ENCODE assay signal across 8 mouse cellular contexts in the genomic region with DNA sequence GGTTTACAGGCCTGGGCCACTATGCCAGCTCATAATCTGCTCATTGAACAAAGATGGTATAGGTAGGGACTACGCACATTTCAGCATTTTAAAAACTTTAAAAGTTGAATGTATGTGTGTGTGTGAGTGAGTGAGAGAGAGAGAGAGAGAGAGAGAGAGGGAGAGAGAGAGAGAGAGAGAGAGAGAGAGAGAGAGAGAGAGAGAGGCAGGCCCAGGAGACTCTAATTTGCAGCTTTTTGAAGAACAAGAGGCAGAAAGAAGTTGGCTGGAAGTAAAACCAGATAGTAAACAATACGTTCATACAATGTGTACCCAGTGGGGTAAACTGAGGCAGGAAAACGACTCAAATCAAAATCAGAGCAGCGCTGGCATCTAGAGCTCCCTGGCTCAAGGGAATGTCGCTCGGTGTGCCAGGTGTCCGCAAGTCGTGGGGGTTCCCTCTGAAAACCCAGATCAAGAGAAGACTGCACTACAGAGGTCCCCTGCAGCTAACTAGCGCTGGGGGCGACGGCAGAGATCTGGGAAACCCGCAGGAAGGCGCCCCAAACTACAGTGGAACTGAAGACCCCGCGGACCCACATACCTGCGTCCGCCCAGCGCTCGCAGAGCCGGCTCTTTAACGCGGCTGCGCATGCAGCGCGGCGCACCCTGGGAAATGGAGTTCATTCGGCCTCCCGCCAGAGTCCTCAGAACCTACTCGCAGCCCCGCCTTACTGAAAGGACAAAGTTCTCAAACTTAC. TPM values are rescaled to one million over a fixed set of nuclear protein-coding genes. Genes with fewer than 3 reads are reported as not detected.
DNase-seq lines count a peak whose midpoint lies in the region; ATAC-seq and TF ChIP-seq lines count a peak whose summit lies in the region.

A gene (minus strand): TSS at position 650 of the 740 bp plus-strand sequence.

- H3K27me3 ChIP-seq in cerebellum, adult 2 months (ENCODE audit: control insufficient read depth, insufficient read depth, low read length) = no peaks in the 10 kb centered on the region
- H3K27me3 ChIP-seq in forebrain, postnatal 0 days (ENCODE audit: insufficient read depth, low read length) = no peaks in the 10 kb centered on the region
- H3K27me3 ChIP-seq in lung, embryonic 15.5 days = no peaks in the 10 kb centered on the region
- H3K27me3 ChIP-seq in thymus, adult 2 months (ENCODE audit: control insufficient read depth, insufficient read depth, low read length) = no peaks in the 10 kb centered on the region

- H3K27ac ChIP-seq in cerebellum, adult 2 months (ENCODE audit: insufficient read depth, low read length) = 0 out of 2 replicates have a peak within 1 kb of the TSS, but pooled peaks have one; percentile 46
- no peak within 1 kb of the TSS for H3K27ac ChIP-seq in forebrain, postnatal 0 days (ENCODE audit: low read depth, low read length)
- H3K27ac ChIP-seq in lung, embryonic 15.5 days = no peak within 1 kb of the TSS
- H3K27ac ChIP-seq in thymus, adult 2 months (ENCODE audit: control insufficient read depth, insufficient read depth, low read length) = no peak within 1 kb of the TSS

- no peaks in the 10 kb centered on the region for H3K9me3 ChIP-seq in forebrain, postnatal 0 days (ENCODE audit: low read length)
- H3K9me3 ChIP-seq in lung, embryonic 15.5 days = no peaks in the 10 kb centered on the region

- TF ChIP-seq CTCF in cerebellum, adult 2 months (IDR thresholded peaks at IDR 0.05; ENCODE audit: borderline replicate concordance, insufficient read depth, low read depth, low read length) = no peak
- no peak for TF ChIP-seq CTCF in forebrain, postnatal 0 days (IDR thresholded peaks at IDR 0.05; ENCODE audit: low read depth)
- TF ChIP-seq CTCF in thymus, adult 2 months (IDR thresholded peaks at IDR 0.05; ENCODE audit: borderline replicate concordance, control insufficient read depth, extremely low read depth, insufficient read depth, low read length, poor library complexity) = no peak

- peak; percentile 81 for TF ChIP-seq POLR2A in cerebellum, adult 2 months (IDR thresholded peaks at IDR 0.05; ENCODE audit: borderline replicate concordance, insufficient read depth, low read length)
- peak; percentile 47; the same call in 1 of the 2 replicates for TF ChIP-seq POLR2A in thymus, adult 2 months (IDR thresholded peaks at IDR 0.05; ENCODE audit: control insufficient read depth, extremely low read depth, insufficient read depth, low read length, poor library complexity)

- H3K4me2 ChIP-seq in forebrain, postnatal 0 days (ENCODE audit: low read depth) = peak within 1 kb of the TSS; percentile 71
- peak within 1 kb of the TSS; percentile 54 for H3K4me2 ChIP-seq in lung, embryonic 15.5 days

- WGBS in cerebellum, adult 2 months = 3% methylated on average over 30 of the region's 30 CpGs
- 5% methylated on average over 30 of the region's 30 CpGs for WGBS in forebrain, postnatal 0 days
- WGBS in lung, embryonic 15.5 days = 2% methylated on average over 30 of the region's 30 CpGs
- 4% methylated on average over 30 of the region's 30 CpGs for WGBS in thymus, adult 2 months

- peak within 1 kb of the TSS; percentile 53 for H3K9ac ChIP-seq in forebrain, postnatal 0 days
- peak within 1 kb of the TSS; percentile 53 for H3K9ac ChIP-seq in lung, embryonic 15.5 days

- H3K36me3 ChIP-seq in forebrain, postnatal 0 days (ENCODE audit: insufficient read depth) = no peaks in the 10 kb centered on the region
- 0 out of 2 replicates have a peak, but pooled peaks cover 4% of the 10 kb centered on the region for H3K36me3 ChIP-seq in lung, embryonic 15.5 days
- no peaks in the 10 kb centered on the region for H3K36me3 ChIP-seq in thymus, adult 2 months (ENCODE audit: control insufficient read depth, insufficient read depth, low read length)

- no peaks in the 10 kb centered on the region for H3K4me1 ChIP-seq in cerebellum, adult 2 months (ENCODE audit: control insufficient read depth, insufficient read depth, low read length)
- no peaks in the 10 kb centered on the region for H3K4me1 ChIP-seq in forebrain, postnatal 0 days (ENCODE audit: insufficient read depth)
- H3K4me1 ChIP-seq in lung, embryonic 15.5 days = peaks cover 8% of the 10 kb centered on the region
- no peaks in the 10 kb centered on the region for H3K4me1 ChIP-seq in thymus, adult 2 months (replicated peaks; ENCODE audit: control insufficient read depth, insufficient read depth, low read length)

- peak; percentile 97 for ATAC-seq in forebrain, postnatal 0 days
- peak; percentile 87; the same call in 1 of the 2 replicates for ATAC-seq in lung, embryonic 15.5 days (ENCODE audit: borderline replicate concordance, extremely low read depth, low FRiP score, low TSS enrichment)

- peak within 1 kb of the TSS; percentile 98 for H3K4me3 ChIP-seq in cerebellum, adult 2 months (replicated peaks; ENCODE audit: insufficient read depth, low read depth, low read length)
- peak within 1 kb of the TSS; percentile 69 for H3K4me3 ChIP-seq in forebrain, postnatal 0 days (ENCODE audit: low read depth, low read length)
- H3K4me3 ChIP-seq in lung, embryonic 15.5 days = peak within 1 kb of the TSS; percentile 65
- peak within 1 kb of the TSS; percentile 57 for H3K4me3 ChIP-seq in thymus, adult 2 months (ENCODE audit: control insufficient read depth, insufficient read depth, low read length)

- DNase-seq in MN1 (ENCODE audit: low spot score) = peak; percentile 82
- DNase-seq in cerebellum, adult 2 months = peak; percentile 85 to 89
- DNase-seq in forebrain, postnatal 0 days = peak; percentile 86
- DNase-seq in heart, postnatal 4 days = peak; percentile 86
- DNase-seq in layer of hippocampus, adult 8-10 months (ENCODE audit: low spot score in 2 of 2) = peak; percentile 60 to 82
- peak; percentile 63 for DNase-seq in ovary, adult 18-20 months (ENCODE audit: low spot score)
- DNase-seq in thymus, adult 2 months = peak; percentile 88

RNA-seq across cellular contexts. Expression of the gene that starts here (rescaled TPM):
- polyA plus RNA-seq in cerebellum, adult 2 months (2012; rRNA removed) = 27.1 and 31.0 TPM in 2 replicates
- total RNA-seq in forebrain, postnatal 0 days (2014; rRNA removed) = 8.8 and 12.4 TPM in 2 replicates
- polyA plus RNA-seq in forebrain, postnatal 0 days (2015; fragmentation: Nextera tagmentation; extraction: Ambion mirVana) = 3.5 and 4.5 TPM in 2 replicates
- total RNA-seq in heart, postnatal 4 days (2021) = 1 to 10 TPM; 6.6 to 6.9 TPM
- total RNA-seq in layer of hippocampus, adult 8-10 months (2022) = 10 to 100 TPM; 20.7 to 26.7 (median 24.4) TPM
- polyA plus RNA-seq in lung, embryonic 15.5 days (2015; fragmentation: Nextera tagmentation; extraction: Ambion mirVana) = 10.8 and 11.4 TPM in 2 replicates
- 22.1 and 22.4 TPM in 2 replicates for polyA plus RNA-seq in thymus, adult 2 months (2012; rRNA removed)
